Mouse (Mus musculus) left cerebral cortex, postnatal 36 days (tissue): ENCODE measurements around the gene Sema3g. TPM values are rescaled to one million over a fixed set of nuclear protein-coding genes. Genes with fewer than 3 reads are reported as not detected.

ENCODE experiments used
- DNase-seq, 2 experiments: peaks; one replicate each; pipeline ENCODE4 v3.0.0; 2021 to 2022; ENCODE audit warnings: low spot score in 2 of 2, mixed read lengths in 1 of 2
- intact Hi-C: fragments of 180-260 bp; cut with DNase I; formaldehyde crosslinking; loops from one replicate; pipeline ENCODE4 v1.15.1; 2025
- total RNA-seq, 2 experiments: library from RNA; stranded (reverse); gene quantifications; 2 replicates each; pipeline ENCODE4 v1.2.3; 2021

The Sema3g gene
- total RNA-seq, 2 experiments from 2014 or later = 4.4 to 5.8 TPM

GRCm38 (mm10) chr14:31194891-31195513 is 22.7 kb upstream of the Sema3g start:
- DNase-seq = no peak

GRCm38 (mm10) chr14:31195521-31195920 is 22.1 kb upstream of the Sema3g start:
- no peak for DNase-seq
- intact Hi-C loops = loop anchor here (5.0 to 10.0 kb wide), 2 partner anchors 63 to 181 kb away; partner anchors contain the start of genes Gnl3, Nt5dc2 and Pbrm1

More at GRCm38 (mm10) chr14:31194891-31195513, 22.7 kb upstream of the Sema3g start:
- intact Hi-C loops = loop anchor here (5.0 to 10.0 kb wide), 2 partner anchors 63 to 180 kb away; partner anchors contain the start of genes Gnl3, Nt5dc2 and Pbrm1

- intact Hi-C loops = loop anchor here (5.0 to 10.0 kb wide), 2 partner anchors 64 to 181 kb away; partner anchors contain the start of genes Gnl3, Nt5dc2 and Pbrm1
- DNase-seq = no peak
Observed at GRCm38 (mm10) chr14:31195968-31196367, 21.7 kb upstream of the Sema3g start.

- intact Hi-C loops = loop anchor here (5.0 to 10.0 kb wide), 2 partner anchors 66 to 183 kb away; partner anchors contain the start of genes Gnl3, Nt5dc2 and Pbrm1
- DNase-seq = peak in 1 of 2 experiments; percentile 50
Observed at GRCm38 (mm10) chr14:31197547-31198516, 19.8 kb upstream of the Sema3g start.

GRCm38 (mm10) chr14:31199599-31199998 is 18.1 kb upstream of the Sema3g start:
- intact Hi-C loops = loop anchor here (5.0 to 10.0 kb wide), 2 partner anchors 67 to 185 kb away; partner anchors contain the start of genes Gnl3, Nt5dc2 and Pbrm1
- DNase-seq = no peak

GRCm38 (mm10) chr14:31200038-31200437 is 17.6 kb upstream of the Sema3g start:
- intact Hi-C loops = no loop called here
- no peak for DNase-seq

- no peak for DNase-seq
- intact Hi-C loops = loop anchor here (5.0 kb wide), 1 partner anchor 47 kb away; the partner anchor contains the start of genes Bap1 and Phf7
Observed at GRCm38 (mm10) chr14:31204844-31205243, 12.8 kb upstream of the Sema3g start.

- DNase-seq = no peak
- intact Hi-C loops = loop anchor here (5.0 kb wide), 1 partner anchor 47 kb away; the partner anchor contains the start of genes Bap1 and Phf7
Observed at GRCm38 (mm10) chr14:31205244-31205561, 12.5 kb upstream of the Sema3g start.

GRCm38 (mm10) chr14:31205562-31206467 is 11.8 kb upstream of the Sema3g start:
- DNase-seq = peak; percentile 47 to 53
- intact Hi-C loops = loop anchor here (5.0 kb wide), 1 partner anchor 46 kb away; the partner anchor contains the start of genes Bap1 and Phf7

GRCm38 (mm10) chr14:31206472-31206981 is 11.1 kb upstream of the Sema3g start:
- intact Hi-C loops = loop anchor here (5.0 kb wide), 1 partner anchor 46 kb away; the partner anchor contains the start of genes Bap1 and Phf7
- DNase-seq = peak; percentile 93

- no peak for DNase-seq
- intact Hi-C loops = loop anchor here (5.0 kb wide), 1 partner anchor 45 kb away; the partner anchor contains the start of genes Bap1 and Phf7
Observed at GRCm38 (mm10) chr14:31207070-31207830, 10.4 kb upstream of the Sema3g start.

GRCm38 (mm10) chr14:31208084-31208483 is 9.6 kb upstream of the Sema3g start, which contains the start of gene Tnnc1:
Tnnc1 (plus strand) TSS chr14:31208312.
- intact Hi-C loops = loop anchor here (5.0 kb wide), 1 partner anchor 44 kb away; the partner anchor contains the start of genes Bap1 and Phf7
- peak in 1 of 2 experiments; percentile 21 for DNase-seq

- intact Hi-C loops = loop anchor here (5.0 kb wide), 1 partner anchor 43 kb away; the partner anchor contains the start of genes Bap1 and Phf7
Observed at GRCm38 (mm10) chr14:31209133-31209557, 8.5 kb upstream of the Sema3g start.

GRCm38 (mm10) chr14:31211854-31212253 is 5.8 kb upstream of the Sema3g start:
- no peak for DNase-seq
- intact Hi-C loops = no loop called here

More at GRCm38 (mm10) chr14:31209133-31209557, 8.5 kb upstream of the Sema3g start:
- DNase-seq = no peak

- DNase-seq = no peak
- intact Hi-C loops = no loop called here
Observed at GRCm38 (mm10) chr14:31212499-31212898, 5.2 kb upstream of the Sema3g start.

- no peak for DNase-seq
- intact Hi-C loops = no loop called here
Observed at GRCm38 (mm10) chr14:31213868-31214267, 3.8 kb upstream of the Sema3g start.

- intact Hi-C loops = loop anchor here (1.0 kb wide), 1 partner anchor 21 kb away; no protein-coding TSS in a partner anchor
Observed at GRCm38 (mm10) chr14:31214684-31215083, 3.0 kb upstream of the Sema3g start.

More at GRCm38 (mm10) chr14:31214684-31215083, 3.0 kb upstream of the Sema3g start:
- no peak for DNase-seq
